Mouse (Mus musculus) forebrain, embryonic 11.5 days (tissue): Measurements from ENCODE around the gene Nipal3. TPM values are rescaled to one million over a fixed set of nuclear protein-coding genes. Genes with fewer than 3 reads are reported as not detected.

Experiments used
- ATAC-seq: fragments of 200-750 bp; cut with Nextera tagmentation; replicated peaks from 2 replicates; pipeline ENCODE4 v1.8.0; 2017; ENCODE audit warnings: moderate TSS enrichment; ENCODE audit not compliant: low FRiP score
- DNase-seq: peaks from one replicate; pipeline ENCODE4 v3.0.0-alpha.2; 2017; ENCODE audit warnings: low spot score
- H3K27ac ChIP-seq: fragments of 300-500 bp; sonication (generic); 2 replicates; pipeline ENCODE4 v1.5.1; 2014; ENCODE audit warnings: low read depth, low read length
- H3K27me3 ChIP-seq: fragments of 300-500 bp; sonication (generic); 2 replicates; pipeline ENCODE4 v1.6.1; 2014; ENCODE audit warnings: mild to moderate bottlenecking, low read length, mixed read lengths; ENCODE audit not compliant: control insufficient read depth, insufficient read depth
- H3K36me3 ChIP-seq: fragments of 300-500 bp; sonication (generic); 2 replicates; pipeline ENCODE4 v1.6.1; 2014; ENCODE audit warnings: mild to moderate bottlenecking, low read length, moderate library complexity, mixed read lengths; ENCODE audit not compliant: control insufficient read depth, insufficient read depth
- H3K4me1 ChIP-seq: fragments of 300-500 bp; sonication (generic); replicated peaks from 2 replicates; pipeline ENCODE4 v1.6.1; 2014; ENCODE audit warnings: low read length, mixed read lengths; ENCODE audit not compliant: control insufficient read depth, insufficient read depth
- H3K4me2 ChIP-seq: fragments of 300-500 bp; sonication (generic); 2 replicates; pipeline ENCODE4 v1.6.1; 2014; ENCODE audit warnings: low read depth, mild to moderate bottlenecking, low read length, moderate library complexity, mixed read lengths; ENCODE audit not compliant: severe bottlenecking
- H3K4me3 ChIP-seq: fragments of 300-500 bp; sonication (generic); 2 replicates; pipeline ENCODE4 v1.5.1; 2014; ENCODE audit warnings: low read depth, low read length
- H3K9ac ChIP-seq: fragments of 300-500 bp; sonication (generic); 2 replicates; pipeline ENCODE4 v1.6.1; 2014; ENCODE audit warnings: low read length
- H3K9me3 ChIP-seq: fragments of 300-500 bp; sonication (generic); 2 replicates; pipeline ENCODE4 v1.6.1; 2016; ENCODE audit warnings: low read length, mixed read lengths; ENCODE audit not compliant: control insufficient read depth
- WGBS: fragments of 180-500 bp; shearing (Covaris S2); extraction: QIAGEN DNeasy Blood & Tissue Kit; methylation state at CpG from one replicate; pipeline ENCODE4 v1.1.7; 2014; 5-methylcytosine and 5-hydroxymethylcytosine counted together
- polyA plus RNA-seq: library from polyadenylated mRNA; unstranded; fragments of >200 nt; fragmentation: Nextera tagmentation; extraction: Ambion mirVana; gene quantifications from 2 replicates; pipeline ENCODE4 v1.2.1, GENCODE M21; 2014

Nipal3 gene
- polyA plus RNA-seq, 1 experiment from 2014 or later = 3.0 TPM

DNA sequence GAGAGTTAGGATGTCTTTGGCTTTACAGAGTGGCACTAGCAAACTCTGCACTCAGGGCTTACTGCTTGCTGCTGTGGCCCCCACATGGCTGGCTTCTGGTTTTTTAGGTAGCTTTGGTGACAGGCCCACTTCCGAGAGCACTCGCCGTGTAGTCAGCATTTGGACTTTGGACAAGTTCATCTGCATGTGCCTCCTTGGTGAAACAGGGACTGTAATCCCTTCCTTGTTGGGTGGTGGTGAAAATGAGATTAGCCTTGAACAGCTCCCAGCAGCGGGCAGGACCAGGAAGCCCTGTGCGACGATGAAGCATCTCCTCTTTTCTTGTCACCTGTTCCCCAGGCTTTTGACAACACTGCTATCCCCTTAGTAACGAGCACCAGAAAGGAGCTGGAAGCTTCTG, 19.0 kb upstream of the Nipal3 start:
- Histone ChIP-seq H3K27ac (no peak overlapping the region), H3K9me3 (no peaks in the 10 kb centered on the region), H3K9ac (no peak overlapping the region), H3K4me3 (no peak overlapping the region), H3K27me3 (no peaks in the 10 kb centered on the region), H3K4me2 (no peak overlapping the region), H3K4me1 (0 out of 2 replicates have a peak, but pooled peaks cover 2% of the 10 kb centered on the region), H3K36me3 (no peaks in the 10 kb centered on the region)
- ATAC-seq (no peak), DNase-seq (no peak)
- WGBS = 84% methylated on average over 7 of the region's 7 CpGs

DNA sequence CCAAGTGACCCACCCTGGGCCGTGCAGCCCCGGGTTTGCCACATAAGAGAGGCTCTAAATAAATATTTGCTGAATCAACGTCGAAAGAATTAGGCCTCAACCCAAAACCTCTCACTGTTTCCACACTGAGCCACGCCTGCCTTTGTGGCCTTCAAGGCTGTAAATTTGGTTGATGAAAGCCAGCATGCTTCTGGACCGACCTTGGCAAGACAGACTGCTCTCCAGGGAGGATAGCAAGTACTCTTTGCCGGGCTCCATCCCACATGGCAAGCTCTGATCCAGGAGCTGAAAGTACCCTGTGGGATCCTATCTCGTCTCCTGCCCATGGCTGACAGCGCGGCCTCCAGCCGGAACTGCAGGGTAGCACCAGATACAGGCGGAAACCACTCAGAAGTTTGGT, 14.7 kb upstream of the Nipal3 start:
- no peak for DNase-seq
- 67% methylated on average over 12 of the region's 12 CpGs for WGBS
- Histone ChIP-seq H3K27ac (no peak overlapping the region), H3K9ac (no peak overlapping the region), H3K36me3 (no peaks in the 10 kb centered on the region), H3K4me3 (no peak overlapping the region), H3K27me3 (no peaks in the 10 kb centered on the region), H3K4me2 (no peak overlapping the region), H3K4me1 (peaks cover 4% of the 10 kb centered on the region; the same call in 1 of the 2 replicates), H3K9me3 (no peaks in the 10 kb centered on the region)
- ATAC-seq = no peak

DNA sequence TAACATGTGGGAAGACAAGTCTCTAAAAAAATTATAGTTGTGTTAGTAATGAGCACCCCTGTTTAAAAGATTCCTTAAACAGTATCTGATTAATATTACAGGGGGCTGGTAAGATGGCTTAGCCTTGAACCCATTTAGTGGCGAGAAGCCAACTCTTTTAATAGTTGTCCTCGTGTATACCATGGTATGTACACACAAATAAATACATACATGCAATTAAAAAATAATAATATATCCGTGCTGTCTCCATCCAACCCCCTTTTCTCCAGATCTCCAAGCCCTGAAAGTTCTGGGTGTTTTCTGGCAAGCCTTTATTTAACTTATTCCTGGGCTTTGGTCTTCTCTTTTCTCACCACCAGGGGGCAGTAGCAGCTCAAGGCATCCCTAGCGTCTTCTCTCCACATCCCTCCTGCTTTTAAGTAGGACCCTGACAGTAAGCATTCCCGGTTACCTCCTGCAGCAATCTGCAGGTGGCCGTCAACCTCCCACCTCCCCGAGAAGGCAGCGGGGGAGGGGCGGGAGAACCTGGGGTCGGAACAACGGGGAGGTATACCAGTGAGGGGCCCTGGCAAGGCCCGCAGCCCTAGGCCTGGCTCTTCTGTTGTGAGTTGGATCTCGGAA, 13.7 kb upstream of the Nipal3 start:
- ATAC-seq = 0 out of 2 replicates have a peak, but pooled peaks have one; percentile 18

DNA sequence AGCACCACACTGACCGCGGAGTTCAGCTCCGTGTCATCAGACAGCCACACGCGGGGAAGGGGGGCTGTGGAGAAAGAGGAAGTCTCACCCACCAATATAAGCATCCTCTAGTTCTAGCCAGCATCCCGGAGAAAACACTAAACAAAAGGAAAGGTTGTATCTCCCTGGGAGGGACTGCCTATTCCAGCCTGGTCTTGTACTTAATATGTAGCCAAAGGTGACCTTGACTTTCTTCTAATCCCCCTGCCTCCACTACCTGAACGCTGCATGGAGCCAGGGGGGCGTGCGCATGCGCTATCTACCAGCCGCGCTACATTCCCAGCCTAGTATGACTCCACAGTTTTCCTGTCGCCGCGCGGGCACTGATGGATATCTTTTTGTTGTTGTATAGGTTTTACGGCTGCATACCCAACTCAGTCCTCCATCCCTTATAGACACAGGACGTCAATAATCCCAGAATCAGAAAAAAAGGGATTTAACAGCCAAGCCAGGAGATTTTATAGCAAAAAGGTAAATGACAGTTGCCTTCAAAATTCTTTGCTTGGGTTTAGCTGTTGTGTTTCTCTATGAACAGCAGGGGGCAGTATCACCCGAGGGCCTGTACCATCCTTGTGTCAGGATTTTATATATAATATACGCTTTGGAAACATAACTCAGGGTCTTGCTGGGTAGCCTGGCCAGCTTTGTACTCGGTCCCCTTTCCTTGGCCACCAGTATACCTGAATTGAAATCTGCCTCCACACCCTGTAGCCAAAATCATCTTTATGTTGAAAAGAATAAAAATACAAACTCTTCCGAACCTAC, 12.9 kb upstream of the Nipal3 start:
- DNase-seq (peak; percentile 81), ATAC-seq (peak; percentile 61; the same call in 1 of the 2 replicates)
- Histone ChIP-seq H3K4me1 (peaks cover 4% of the 10 kb centered on the region; the same call in 1 of the 2 replicates), H3K4me3 (peak overlapping the region; percentile 17; the same call in 1 of the 2 replicates), H3K9ac (peak overlapping the region; percentile 29; the same call in 1 of the 2 replicates), H3K36me3 (no peaks in the 10 kb centered on the region), H3K27me3 (no peaks in the 10 kb centered on the region), H3K9me3 (no peaks in the 10 kb centered on the region), H3K4me2 (peak overlapping the region; percentile 46), H3K27ac (no peak overlapping the region)
- WGBS = 14% methylated on average over 22 of the region's 22 CpGs

More for the DNA sequence above, 13.7 kb upstream of the Nipal3 start:
- H3K27ac ChIP-seq = no peak overlapping the region
- H3K9me3 ChIP-seq = no peaks in the 10 kb centered on the region
- H3K4me1 ChIP-seq = peaks cover 4% of the 10 kb centered on the region; the same call in 1 of the 2 replicates
- 13% methylated on average over 13 of the region's 13 CpGs for WGBS
- H3K36me3 ChIP-seq = no peaks in the 10 kb centered on the region
- H3K9ac ChIP-seq = peak overlapping the region; percentile 35; the same call in 1 of the 2 replicates
- no peak overlapping the region for H3K4me3 ChIP-seq
- peak overlapping the region; percentile 49 for H3K4me2 ChIP-seq
- H3K27me3 ChIP-seq = no peaks in the 10 kb centered on the region
- peak; percentile 85 for DNase-seq

DNA sequence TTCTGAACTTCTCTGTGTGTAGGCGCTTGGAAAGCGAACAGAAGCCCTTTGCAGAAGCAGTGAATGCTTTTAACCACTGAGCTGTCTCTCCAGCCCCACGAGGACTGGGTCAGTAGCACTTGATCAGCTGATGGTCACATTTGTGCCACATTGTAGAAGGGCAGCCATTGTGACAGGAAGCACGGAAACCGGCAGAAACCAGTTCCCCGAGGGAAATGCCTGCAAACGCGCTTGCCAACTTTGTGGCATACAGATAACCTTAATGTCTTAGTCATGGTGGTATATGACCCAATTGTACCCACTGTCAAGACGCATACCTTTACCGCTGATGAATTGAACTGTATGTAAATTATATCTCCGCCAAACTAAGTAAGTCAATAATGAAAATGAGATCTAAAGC, 11.0 kb upstream of the Nipal3 start:
- WGBS = 84% methylated on average over 11 of the region's 11 CpGs
- no peaks in the 10 kb centered on the region; the same call in 1 of the 2 replicates for H3K9me3 ChIP-seq
- no peak overlapping the region for H3K9ac ChIP-seq
- H3K27ac ChIP-seq = no peak overlapping the region
- ATAC-seq (no peak), DNase-seq (no peak)
- no peak overlapping the region for H3K4me2 ChIP-seq
- H3K4me3 ChIP-seq = no peak overlapping the region
- no peaks in the 10 kb centered on the region for H3K36me3 ChIP-seq
- H3K4me1 ChIP-seq = peaks cover 3% of the 10 kb centered on the region; the same call in 1 of the 2 replicates
- no peaks in the 10 kb centered on the region for H3K27me3 ChIP-seq

DNA sequence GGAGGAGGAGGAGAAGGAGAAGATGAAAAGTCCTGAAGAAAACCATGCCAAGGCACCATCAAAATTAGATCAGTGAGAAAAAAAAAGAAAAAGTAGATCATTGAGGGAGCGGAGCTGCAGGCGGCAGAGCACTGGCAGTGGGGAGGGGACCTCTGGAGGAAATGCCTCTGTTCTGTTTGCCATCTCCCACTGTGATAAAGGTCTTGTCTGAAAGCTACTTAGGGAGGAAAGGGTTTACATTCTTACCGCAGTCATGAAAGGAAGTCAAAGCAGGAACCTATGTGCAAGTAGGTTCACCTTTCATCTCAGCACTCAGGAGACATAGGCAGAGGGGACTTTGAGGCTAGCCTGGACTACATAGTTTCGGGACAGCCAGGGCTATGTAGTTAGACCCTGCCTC, 6.7 kb upstream of the Nipal3 start:
- Histone ChIP-seq H3K27me3 (no peaks in the 10 kb centered on the region), H3K4me2 (no peak overlapping the region), H3K27ac (no peak overlapping the region), H3K4me1 (no peaks in the 10 kb centered on the region), H3K9ac (no peak overlapping the region), H3K9me3 (no peaks in the 10 kb centered on the region; the same call in 1 of the 2 replicates), H3K36me3 (no peaks in the 10 kb centered on the region), H3K4me3 (no peak overlapping the region)
- ATAC-seq (no peak), DNase-seq (no peak)
- WGBS = 55% methylated on average over 4 of the region's 4 CpGs

DNA sequence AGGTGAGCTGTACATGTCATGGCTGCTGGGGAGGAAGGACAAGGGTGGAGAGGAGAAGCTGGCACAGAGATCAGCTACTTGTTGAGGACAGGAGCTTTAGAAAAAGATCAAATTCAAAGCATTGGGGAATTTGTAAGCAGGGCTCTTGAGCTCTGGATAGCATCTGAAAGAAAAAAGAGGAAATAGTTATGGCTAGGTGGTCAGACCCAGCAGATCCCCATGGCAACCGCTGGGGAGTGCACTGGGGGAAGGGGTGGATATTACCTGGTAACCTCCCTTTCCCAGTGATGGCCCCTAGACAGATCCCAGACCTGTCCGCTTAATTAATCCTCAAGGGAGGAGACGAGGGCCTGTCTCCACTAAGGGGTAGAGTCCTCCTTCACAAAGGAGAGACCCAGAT, 5.0 kb upstream of the Nipal3 start:
- H3K4me1 ChIP-seq = peaks cover 3% of the 10 kb centered on the region; the same call in 1 of the 2 replicates
- no peaks in the 10 kb centered on the region; the same call in 1 of the 2 replicates for H3K9me3 ChIP-seq
- no peak overlapping the region for H3K9ac ChIP-seq
- H3K4me2 ChIP-seq = no peak overlapping the region
- 77% methylated on average over 3 of the region's 3 CpGs for WGBS
- H3K4me3 ChIP-seq = no peak overlapping the region
- H3K27ac ChIP-seq = no peak overlapping the region
- DNase-seq (no peak), ATAC-seq (no peak)
- H3K27me3 ChIP-seq = no peaks in the 10 kb centered on the region
- H3K36me3 ChIP-seq = no peaks in the 10 kb centered on the region

DNA sequence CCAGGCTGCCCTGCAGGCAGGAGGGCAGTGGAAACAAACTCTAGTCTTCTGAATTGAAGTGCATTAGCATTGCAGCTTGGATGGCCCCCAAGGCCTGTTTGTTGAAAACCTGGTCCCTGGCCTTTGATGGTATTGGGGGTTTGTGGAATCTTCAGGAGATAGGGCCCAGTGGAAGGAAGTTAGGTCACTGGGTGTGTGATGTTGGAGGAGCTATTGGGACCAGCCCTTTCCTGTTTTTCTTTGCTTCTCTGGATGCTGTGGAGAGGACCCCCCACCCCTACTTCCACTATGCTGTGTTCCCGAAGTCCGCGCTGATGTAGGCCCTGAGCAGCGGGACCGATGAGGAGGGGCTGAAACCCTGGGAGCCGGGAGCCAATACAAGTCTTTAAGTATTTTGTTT, 3.3 kb upstream of the Nipal3 start:
- DNase-seq = no peak
- H3K4me2 ChIP-seq = no peak overlapping the region
- no peak for ATAC-seq
- H3K4me3 ChIP-seq = no peak overlapping the region
- H3K27ac ChIP-seq = no peak overlapping the region
- H3K9ac ChIP-seq = no peak overlapping the region
- peaks cover 6% of the 10 kb centered on the region; the same call in 1 of the 2 replicates for H3K4me1 ChIP-seq
- WGBS = 91% methylated on average over 6 of the region's 6 CpGs
- H3K9me3 ChIP-seq = no peaks in the 10 kb centered on the region; the same call in 1 of the 2 replicates
- H3K36me3 ChIP-seq = no peaks in the 10 kb centered on the region
- no peaks in the 10 kb centered on the region for H3K27me3 ChIP-seq
